29 mouse cellular contexts compared by ENCODE assay signal in the genomic region with DNA sequence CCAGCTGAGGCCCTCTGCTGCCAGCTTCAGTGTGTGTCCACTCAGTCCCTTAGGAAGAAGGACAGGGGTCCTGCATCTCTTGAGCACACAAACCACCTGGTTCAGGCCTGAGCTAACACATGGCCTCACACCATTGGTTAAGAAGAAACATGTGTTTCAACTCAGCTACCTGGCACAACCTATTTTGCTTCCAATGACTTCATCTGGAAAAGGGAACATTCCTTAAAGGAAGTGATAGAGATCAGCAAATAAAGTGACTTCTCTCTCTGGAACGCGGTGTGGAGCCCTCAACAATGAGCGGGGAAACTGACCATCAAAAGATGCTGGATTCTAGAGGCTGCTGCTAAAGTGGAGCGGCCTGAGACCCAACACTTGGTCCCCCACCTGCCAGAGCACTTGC. TPM values are rescaled to one million over a fixed set of nuclear protein-coding genes. Genes with fewer than 3 reads are reported as not detected.
DNase-seq lines count a peak whose midpoint lies in the region; ATAC-seq and TF ChIP-seq lines count a peak whose summit lies in the region.
"Had no signal": no experiment of that assay in that cellular context is flagged by ENCODE, and none has a peak within 500 bp of the region (broad histone marks: within the 10 kb centered on the region; RNA-seq: fewer than 3 reads in every experiment).

No protein-coding gene starts in this region.

- H3K4me3 ChIP-seq in gastrocnemius, adult 2 months, result no peak overlapping the region
- H3K4me3 ChIP-seq in kidney, postnatal 0 days (replicated peaks; ENCODE audit: low read depth, low read length), result no peak overlapping the region
- H3K4me3 ChIP-seq in stomach, embryonic 15.5 days (replicated peaks), result no peak overlapping the region
- H3K4me3 ChIP-seq: forebrain, embryonic 13.5 days; hindbrain, embryonic 13.5 days; layer of hippocampus, adult 2 months; left cerebral cortex, adult 2 months; limb, embryonic 12.5 days; midbrain, embryonic 12.5 days; myocyte; neural tube, embryonic 13.5 days had no signal

- TF ChIP-seq CTCF in gastrocnemius, adult 2 months (IDR thresholded peaks at IDR 0.05), result no peak
- no peak for TF ChIP-seq CTCF in kidney, postnatal 0 days (IDR thresholded peaks at IDR 0.05; ENCODE audit: low read depth)

- H3K27me3 ChIP-seq in kidney, postnatal 0 days (ENCODE audit: insufficient read depth, low read length), result no peaks in the 10 kb centered on the region
- no peaks in the 10 kb centered on the region for H3K27me3 ChIP-seq in stomach, embryonic 15.5 days (replicated peaks)
- H3K27me3 ChIP-seq: CH12.LX; forebrain, embryonic 13.5 days; hindbrain, embryonic 13.5 days; limb, embryonic 12.5 days; midbrain, embryonic 12.5 days; neural tube, embryonic 13.5 days had no signal

- intact Hi-C loops in gastrocnemius, adult 2 months (cut with DNase I), result loop anchor here (10.0 kb wide), 1 partner anchor 53 kb away; the partner anchor contains the start of gene Pacsin2

- H3K36me3 ChIP-seq in kidney, postnatal 0 days (ENCODE audit: insufficient read depth, low read length), result no peaks in the 10 kb centered on the region
- H3K36me3 ChIP-seq in stomach, embryonic 15.5 days, result no peaks in the 10 kb centered on the region
- H3K36me3 ChIP-seq: hindbrain, embryonic 13.5 days; limb, embryonic 12.5 days; midbrain, embryonic 12.5 days; neural tube, embryonic 13.5 days had no signal

- H3K4me2 ChIP-seq in kidney, postnatal 0 days (ENCODE audit: low read length), result no peak overlapping the region
- no peak overlapping the region for H3K4me2 ChIP-seq in stomach, embryonic 15.5 days
- H3K4me2 ChIP-seq: forebrain, embryonic 13.5 days; hindbrain, embryonic 13.5 days; limb, embryonic 12.5 days; midbrain, embryonic 12.5 days; neural tube, embryonic 13.5 days had no signal

- no peak for DNase-seq in gastrocnemius, adult 2 months
- no peak for DNase-seq in gastrocnemius, adult 8-10 months (ENCODE audit: low spot score in 2 of 2)
- DNase-seq in kidney, postnatal 0 days (ENCODE audit: low spot score), result no peak
- no peak for DNase-seq in kidney, adult 11 months
- peak; percentile 35 for DNase-seq in lung, postnatal 10 days
- DNase-seq in cerebellum, adult 11-12 months, result no peak
- no peak for DNase-seq in yolk sac, embryonic 10.5 days (ENCODE audit: low spot score)
- DNase-seq: adrenal gland, adult 2 months; cerebellum, adult 8-10 months; cerebellum, postnatal 36 days; gastrocnemius, postnatal 36 days; heart, postnatal 4 days; kidney, adult 9 months; kidney, postnatal 36 days; liver, postnatal 0 days; right cerebral cortex, postnatal 4 days; thymus, postnatal 36 days had no signal

- 0 out of 2 replicates have a peak, but pooled peaks have one; percentile 49 for ATAC-seq in kidney, postnatal 0 days (replicated peaks; ENCODE audit: low FRiP score, low read depth)
- peak; percentile 62; the same call in 1 of the 2 replicates for ATAC-seq in stomach, embryonic 15.5 days (ENCODE audit: insufficient read depth, low FRiP score, low read depth)
- ATAC-seq: activated CD4-positive, CD25-positive, alpha-beta regulatory T cell, adult 4 months; forebrain, embryonic 13.5 days; intestine, embryonic 16.5 days; liver, postnatal 0 days had no signal

- H3K4me1 ChIP-seq in kidney, postnatal 0 days (replicated peaks; ENCODE audit: insufficient read depth, low read length), result 0 out of 2 replicates have a peak, but pooled peaks cover 16% of the 10 kb centered on the region
- peaks cover 20% of the 10 kb centered on the region for H3K4me1 ChIP-seq in stomach, embryonic 15.5 days
- H3K4me1 ChIP-seq: forebrain, embryonic 13.5 days; hindbrain, embryonic 13.5 days; midbrain, embryonic 12.5 days; neural tube, embryonic 13.5 days had no signal

- 71% methylated on average over 4 of the region's 4 CpGs for WGBS in kidney, postnatal 0 days
- 63% methylated on average over 4 of the region's 4 CpGs for WGBS in stomach, embryonic 15.5 days

- no peaks in the 10 kb centered on the region for H3K9me3 ChIP-seq in kidney, postnatal 0 days (replicated peaks; ENCODE audit: low read length)
- no peaks in the 10 kb centered on the region for H3K9me3 ChIP-seq in stomach, embryonic 15.5 days
- H3K9me3 ChIP-seq: forebrain, embryonic 13.5 days; hindbrain, embryonic 13.5 days; limb, embryonic 12.5 days; midbrain, embryonic 12.5 days; neural tube, embryonic 13.5 days had no signal

- peak overlapping the region; percentile 61 for H3K27ac ChIP-seq in gastrocnemius, adult 2 months
- no peak overlapping the region for H3K27ac ChIP-seq in kidney, postnatal 0 days
- 0 out of 2 replicates have a peak overlapping the region, but pooled peaks have one; percentile 3 for H3K27ac ChIP-seq in stomach, embryonic 15.5 days
- H3K27ac ChIP-seq: forebrain, embryonic 13.5 days; hindbrain, embryonic 13.5 days; layer of hippocampus, adult 2 months; left cerebral cortex, adult 2 months; limb, embryonic 12.5 days; midbrain, embryonic 12.5 days; neural tube, embryonic 13.5 days had no signal

- H3K9ac ChIP-seq in kidney, postnatal 0 days (ENCODE audit: low read depth, low read length), result no peak overlapping the region
- no peak overlapping the region for H3K9ac ChIP-seq in stomach, embryonic 15.5 days
- H3K9ac ChIP-seq: forebrain, embryonic 13.5 days; hindbrain, embryonic 13.5 days; limb, embryonic 12.5 days; liver, postnatal 0 days; midbrain, embryonic 12.5 days; neural tube, embryonic 13.5 days had no signal

RNA-seq across cellular contexts. Expression of gene Pacsin2, which starts 52.8 kb away (rescaled TPM):
- total RNA-seq in gastrocnemius, adult 2 months (2021), result 10 to 100 TPM; 43.7 to 70.1 TPM
- 10 to 100 TPM; 45.3 to 58.5 (median 48.2) TPM for total RNA-seq in gastrocnemius, adult 8-10 months (2022)
- polyA plus RNA-seq in kidney, postnatal 0 days (2015; fragmentation: Nextera tagmentation; extraction: Ambion mirVana), result 61.3 and 68.5 TPM in 2 replicates
- 64.0 and 69.1 TPM in 2 replicates for polyA plus RNA-seq in stomach, embryonic 15.5 days (2015; fragmentation: Nextera tagmentation; extraction: Ambion mirVana)
